Mouse (Mus musculus): ENCODE results near the gene C2.

The C2 gene

GRCm38 (mm10) chr17:34898160-34898586 is at the start of gene C2, which contains the start of gene Ehmt2:
Gene C2, minus strand, starts transcription at chr17:34898265.
Gene Ehmt2, plus strand, starts transcription at chr17:34898469.
- peak; percentile 47 to 64 for DNase-seq (ENCODE audit: low spot score in 2 of 2)

- DNase-seq (ENCODE audit: low spot score in 2 of 2), result no peak
Observed at GRCm38 (mm10) chr17:34947606-34948005, 49.5 kb upstream of the C2 start.

GRCm38 (mm10) chr17:34946486-34947140 is 48.5 kb upstream of the C2 start:
- no peak for DNase-seq (ENCODE audit: low spot score in 2 of 2)

GRCm38 (mm10) chr17:34944362-34944761 is 46.3 kb upstream of the C2 start:
- no peak for DNase-seq (ENCODE audit: low spot score in 2 of 2)

- DNase-seq (ENCODE audit: low spot score in 2 of 2), result no peak
Observed at GRCm38 (mm10) chr17:34943128-34943815, 45.2 kb upstream of the C2 start.

- DNase-seq (ENCODE audit: low spot score in 2 of 2), result peak in 1 of 2 experiments; percentile 17
Observed at GRCm38 (mm10) chr17:34941344-34942041, 43.4 kb upstream of the C2 start.

GRCm38 (mm10) chr17:34937960-34938505 is 40.0 kb upstream of the C2 start:
- no peak for DNase-seq (ENCODE audit: low spot score in 2 of 2)

GRCm38 (mm10) chr17:34934830-34935229 is 36.8 kb upstream of the C2 start:
- no peak for DNase-seq (ENCODE audit: low spot score in 2 of 2)

- DNase-seq (ENCODE audit: low spot score in 2 of 2), result no peak
Observed at GRCm38 (mm10) chr17:34934031-34934430, 36.0 kb upstream of the C2 start.

GRCm38 (mm10) chr17:34932287-34932686 is 34.2 kb upstream of the C2 start:
- DNase-seq (ENCODE audit: low spot score in 2 of 2), result peak in 1 of 2 experiments; percentile 66

- DNase-seq (ENCODE audit: low spot score in 2 of 2), result peak; percentile 13 to 35
Observed at GRCm38 (mm10) chr17:34931735-34932098, 33.7 kb upstream of the C2 start.

- peak; percentile 96 to 97 for DNase-seq (ENCODE audit: low spot score in 2 of 2)
Observed at GRCm38 (mm10) chr17:34931061-34931734, 33.1 kb upstream of the C2 start, which contains the start of gene Neu1. Gene Neu1, plus strand, starts transcription at chr17:34931253.

GRCm38 (mm10) chr17:34928841-34929240 is 30.8 kb upstream of the C2 start:
- no peak for DNase-seq (ENCODE audit: low spot score in 2 of 2)

- no peak for DNase-seq (ENCODE audit: low spot score in 2 of 2)
Observed at GRCm38 (mm10) chr17:34927306-34928019, 29.4 kb upstream of the C2 start.

- DNase-seq (ENCODE audit: low spot score in 2 of 2), result no peak
Observed at GRCm38 (mm10) chr17:34924258-34924657, 26.2 kb upstream of the C2 start.

- DNase-seq (ENCODE audit: low spot score in 2 of 2), result no peak
Observed at GRCm38 (mm10) chr17:34922939-34923338, 24.9 kb upstream of the C2 start.

- DNase-seq (ENCODE audit: low spot score in 2 of 2), result no peak
Observed at GRCm38 (mm10) chr17:34917188-34917587, 19.1 kb upstream of the C2 start.

- no peak for DNase-seq (ENCODE audit: low spot score in 2 of 2)
Observed at GRCm38 (mm10) chr17:34916316-34916715, 18.3 kb upstream of the C2 start.

- peak in 1 of 2 experiments; percentile 18 for DNase-seq (ENCODE audit: low spot score in 2 of 2)
Observed at GRCm38 (mm10) chr17:34915410-34915831, 17.4 kb upstream of the C2 start.

GRCm38 (mm10) chr17:34913930-34914665 is 16.0 kb upstream of the C2 start, which contains the start of gene Slc44a4:
Gene Slc44a4, plus strand, starts transcription at chr17:34914466.
- no peak for DNase-seq (ENCODE audit: low spot score in 2 of 2)
